Mouse (Mus musculus): ENCODE data around the gene Ccdc191. TPM values are rescaled to one million over a fixed set of nuclear protein-coding genes. Genes with fewer than 3 reads are reported as not detected.

The Ccdc191 gene
- polyA plus RNA-seq, 1 experiment = 7.1 TPM

- WGBS = 87% methylated on average over 9 of the region's 9 CpGs
- no peaks in the 10 kb centered on the region for H3K4me1 ChIP-seq (ENCODE audit: control insufficient read depth, insufficient read depth, low read length)
- no peak for TF ChIP-seq POLR2A (IDR thresholded peaks at IDR 0.05; ENCODE audit: borderline replicate concordance, control insufficient read depth, low read depth, low read length)
- no peak for TF ChIP-seq CTCF (IDR thresholded peaks at IDR 0.05; ENCODE audit: control insufficient read depth, insufficient read depth, low read length)
- H3K27ac ChIP-seq (ENCODE audit: control insufficient read depth, insufficient read depth, low read depth, low read length, poor library complexity) = no peak overlapping the region
- no peak overlapping the region for H3K4me3 ChIP-seq (replicated peaks; ENCODE audit: control insufficient read depth, low read depth, low read length)
These were observed 73.7 kb downstream of the Ccdc191 start for GRCm38 (mm10) chr16:43963291-43963690.

GRCm38 (mm10) chr16:43963780-43964179 lies 74.2 kb downstream of the Ccdc191 start:
- TF ChIP-seq POLR2A (IDR thresholded peaks at IDR 0.05; ENCODE audit: borderline replicate concordance, control insufficient read depth, low read depth, low read length) = no peak
- no peak for TF ChIP-seq CTCF (IDR thresholded peaks at IDR 0.05; ENCODE audit: control insufficient read depth, insufficient read depth, low read length)
- Histone ChIP-seq H3K4me1 (ENCODE audit: control insufficient read depth, insufficient read depth, low read length) (no peaks in the 10 kb centered on the region), H3K4me3 (replicated peaks; ENCODE audit: control insufficient read depth, low read depth, low read length) (no peak overlapping the region), H3K27ac (ENCODE audit: control insufficient read depth, insufficient read depth, low read depth, low read length, poor library complexity) (no peak overlapping the region)
- WGBS = 89% methylated on average over 3 of the region's 3 CpGs

GRCm38 (mm10) chr16:43965781-43966389 lies 76.3 kb downstream of the Ccdc191 start:
- H3K27ac ChIP-seq (ENCODE audit: control insufficient read depth, insufficient read depth, low read depth, low read length, poor library complexity) = no peak overlapping the region
- H3K4me1 ChIP-seq (ENCODE audit: control insufficient read depth, insufficient read depth, low read length) = no peaks in the 10 kb centered on the region
- H3K4me3 ChIP-seq (replicated peaks; ENCODE audit: control insufficient read depth, low read depth, low read length) = no peak overlapping the region
- 74% methylated on average over 13 of the region's 13 CpGs for WGBS
- TF ChIP-seq POLR2A (IDR thresholded peaks at IDR 0.05; ENCODE audit: borderline replicate concordance, control insufficient read depth, low read depth, low read length) = no peak
- TF ChIP-seq CTCF (IDR thresholded peaks at IDR 0.05; ENCODE audit: control insufficient read depth, insufficient read depth, low read length) = no peak

- TF ChIP-seq POLR2A (IDR thresholded peaks at IDR 0.05; ENCODE audit: borderline replicate concordance, control insufficient read depth, low read depth, low read length) (no peak), CTCF (IDR thresholded peaks at IDR 0.05; ENCODE audit: control insufficient read depth, insufficient read depth, low read length) (no peak)
- 31% methylated on average over 3 of the region's 3 CpGs for WGBS
- H3K4me3 ChIP-seq (replicated peaks; ENCODE audit: control insufficient read depth, low read depth, low read length) = no peak overlapping the region
These were observed 80.8 kb downstream of the Ccdc191 start for GRCm38 (mm10) chr16:43970426-43970825.

GRCm38 (mm10) chr16:43971189-43971588 lies 81.6 kb downstream of the Ccdc191 start:
- no peak for TF ChIP-seq CTCF (IDR thresholded peaks at IDR 0.05; ENCODE audit: control insufficient read depth, insufficient read depth, low read length)
- no peak for TF ChIP-seq POLR2A (IDR thresholded peaks at IDR 0.05; ENCODE audit: borderline replicate concordance, control insufficient read depth, low read depth, low read length)
- H3K4me1 ChIP-seq (ENCODE audit: control insufficient read depth, insufficient read depth, low read length) = no peaks in the 10 kb centered on the region
- H3K27ac ChIP-seq (ENCODE audit: control insufficient read depth, insufficient read depth, low read depth, low read length, poor library complexity) = no peak overlapping the region
- H3K4me3 ChIP-seq (replicated peaks; ENCODE audit: control insufficient read depth, low read depth, low read length) = no peak overlapping the region
- WGBS = 87% methylated on average over 11 of the region's 11 CpGs

More at GRCm38 (mm10) chr16:43970426-43970825, 80.8 kb downstream of the Ccdc191 start:
- H3K4me1 ChIP-seq (ENCODE audit: control insufficient read depth, insufficient read depth, low read length) = no peaks in the 10 kb centered on the region
- H3K27ac ChIP-seq (ENCODE audit: control insufficient read depth, insufficient read depth, low read depth, low read length, poor library complexity) = no peak overlapping the region

- Histone ChIP-seq H3K4me1 (ENCODE audit: control insufficient read depth, insufficient read depth, low read length) (no peaks in the 10 kb centered on the region), H3K27ac (ENCODE audit: control insufficient read depth, insufficient read depth, low read depth, low read length, poor library complexity) (no peak overlapping the region), H3K4me3 (replicated peaks; ENCODE audit: control insufficient read depth, low read depth, low read length) (no peak overlapping the region)
- WGBS = 86% methylated on average over 9 of the region's 9 CpGs
- TF ChIP-seq POLR2A (IDR thresholded peaks at IDR 0.05; ENCODE audit: borderline replicate concordance, control insufficient read depth, low read depth, low read length) (no peak), CTCF (IDR thresholded peaks at IDR 0.05; ENCODE audit: control insufficient read depth, insufficient read depth, low read length) (no peak)
These were observed 82.1 kb downstream of the Ccdc191 start for GRCm38 (mm10) chr16:43971741-43972140.

GRCm38 (mm10) chr16:43972391-43972790 lies 82.8 kb downstream of the Ccdc191 start:
- TF ChIP-seq CTCF (IDR thresholded peaks at IDR 0.05; ENCODE audit: control insufficient read depth, insufficient read depth, low read length) (no peak), POLR2A (IDR thresholded peaks at IDR 0.05; ENCODE audit: borderline replicate concordance, control insufficient read depth, low read depth, low read length) (no peak)
- 86% methylated on average over 2 of the region's 2 CpGs for WGBS
- H3K4me1 ChIP-seq (ENCODE audit: control insufficient read depth, insufficient read depth, low read length) = no peaks in the 10 kb centered on the region
- H3K4me3 ChIP-seq (replicated peaks; ENCODE audit: control insufficient read depth, low read depth, low read length) = no peak overlapping the region
- H3K27ac ChIP-seq (ENCODE audit: control insufficient read depth, insufficient read depth, low read depth, low read length, poor library complexity) = no peak overlapping the region

- no peak overlapping the region for H3K4me3 ChIP-seq (replicated peaks; ENCODE audit: control insufficient read depth, low read depth, low read length)
- H3K27ac ChIP-seq (ENCODE audit: control insufficient read depth, insufficient read depth, low read depth, low read length, poor library complexity) = no peak overlapping the region
- no peaks in the 10 kb centered on the region for H3K4me1 ChIP-seq (ENCODE audit: control insufficient read depth, insufficient read depth, low read length)
- TF ChIP-seq POLR2A (IDR thresholded peaks at IDR 0.05; ENCODE audit: borderline replicate concordance, control insufficient read depth, low read depth, low read length) (no peak), CTCF (IDR thresholded peaks at IDR 0.05; ENCODE audit: control insufficient read depth, insufficient read depth, low read length) (no peak)
- 78% methylated on average over 11 of the region's 11 CpGs for WGBS
These were observed 83.5 kb downstream of the Ccdc191 start for GRCm38 (mm10) chr16:43973147-43973546.

All from bone marrow, adult 2 months (tissue).